Comparison of ENCODE assay signal across 22 mouse cellular contexts in the genomic region with DNA sequence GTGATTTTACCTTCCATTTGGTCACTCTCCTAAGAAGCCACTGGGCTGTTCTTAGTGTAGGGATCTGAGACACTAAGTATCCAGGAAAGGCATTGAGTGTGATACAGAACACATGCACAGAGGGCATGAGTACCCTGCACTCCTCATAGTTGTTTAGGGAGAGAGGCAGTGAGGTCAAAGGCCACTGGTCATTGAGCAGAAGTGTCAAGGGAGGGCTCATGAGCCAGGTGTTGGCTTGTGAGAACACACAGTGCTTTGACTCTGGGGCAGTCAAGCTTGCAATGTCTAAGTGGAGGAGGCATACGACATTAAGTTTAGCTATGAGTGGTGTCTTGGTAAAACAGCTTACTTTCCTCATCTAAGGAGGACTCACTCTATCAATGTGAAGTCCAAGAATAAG.
"Had no signal": no experiment of that assay in that cellular context is flagged by ENCODE, and none has a peak within 500 bp of the region (broad histone marks: within the 10 kb centered on the region; RNA-seq: fewer than 3 reads in every experiment).

No protein-coding gene starts in this region.

- H3K4me2 ChIP-seq: intestine, embryonic 15.5 days; limb, embryonic 13.5 days; liver, embryonic 12.5 days; liver, embryonic 15.5 days; lung, embryonic 15.5 days; midbrain, embryonic 13.5 days; neural tube, embryonic 13.5 days; stomach, embryonic 15.5 days had no signal

- H3K27ac ChIP-seq: intestine, embryonic 15.5 days; left cerebral cortex, adult 2 months; limb, embryonic 13.5 days; liver, embryonic 12.5 days; liver, embryonic 15.5 days; lung, embryonic 15.5 days; midbrain, embryonic 10.5 days; midbrain, embryonic 13.5 days; neural tube, embryonic 13.5 days; stomach, embryonic 15.5 days had no signal

- H3K9me3 ChIP-seq: intestine, embryonic 15.5 days; limb, embryonic 13.5 days; liver, embryonic 12.5 days; liver, embryonic 15.5 days; lung, embryonic 15.5 days; megakaryocyte, embryonic 14.5 days; midbrain, embryonic 10.5 days; midbrain, embryonic 13.5 days; neural tube, embryonic 13.5 days; stomach, embryonic 15.5 days had no signal

- H3K4me3 ChIP-seq: intestine, embryonic 15.5 days; left cerebral cortex, adult 2 months; limb, embryonic 13.5 days; liver, embryonic 12.5 days; liver, embryonic 15.5 days; lung, embryonic 15.5 days; megakaryocyte, embryonic 14.5 days; midbrain, embryonic 10.5 days; midbrain, embryonic 13.5 days; myocyte; neural tube, embryonic 13.5 days; stomach, embryonic 15.5 days had no signal

- DNase-seq: layer of hippocampus, postnatal 36 days; liver; lung, adult 18-20 months; lung, postnatal 10 days; lung, postnatal 36 days; retina, postnatal 1 day; right cerebral cortex, postnatal 25 days; spleen, adult 18-20 months; thymus, postnatal 25 days had no signal

- ATAC-seq: intestine, embryonic 15.5 days; liver, embryonic 12.5 days; midbrain, embryonic 13.5 days; midbrain, embryonic 16.5 days had no signal

- H3K9ac ChIP-seq: intestine, embryonic 15.5 days; limb, embryonic 13.5 days; liver, embryonic 12.5 days; liver, embryonic 15.5 days; lung, embryonic 15.5 days; midbrain, embryonic 13.5 days; neural tube, embryonic 13.5 days; stomach, embryonic 15.5 days had no signal

- H3K36me3 ChIP-seq: intestine, embryonic 15.5 days; limb, embryonic 13.5 days; liver, embryonic 12.5 days; liver, embryonic 15.5 days; lung, embryonic 15.5 days; midbrain, embryonic 10.5 days; midbrain, embryonic 13.5 days; neural tube, embryonic 13.5 days; stomach, embryonic 15.5 days had no signal

- H3K4me1 ChIP-seq: intestine, embryonic 15.5 days; limb, embryonic 13.5 days; liver, embryonic 12.5 days; liver, embryonic 15.5 days; lung, embryonic 15.5 days; megakaryocyte, embryonic 14.5 days; midbrain, embryonic 10.5 days; midbrain, embryonic 13.5 days; neural tube, embryonic 13.5 days; stomach, embryonic 15.5 days had no signal

- H3K27me3 ChIP-seq: intestine, embryonic 15.5 days; limb, embryonic 13.5 days; liver, embryonic 12.5 days; liver, embryonic 15.5 days; lung, embryonic 15.5 days; megakaryocyte, embryonic 14.5 days; midbrain, embryonic 13.5 days; neural tube, embryonic 13.5 days; stomach, embryonic 15.5 days had no signal
